8 mouse cellular contexts compared by ENCODE assay signal in the genomic region with DNA sequence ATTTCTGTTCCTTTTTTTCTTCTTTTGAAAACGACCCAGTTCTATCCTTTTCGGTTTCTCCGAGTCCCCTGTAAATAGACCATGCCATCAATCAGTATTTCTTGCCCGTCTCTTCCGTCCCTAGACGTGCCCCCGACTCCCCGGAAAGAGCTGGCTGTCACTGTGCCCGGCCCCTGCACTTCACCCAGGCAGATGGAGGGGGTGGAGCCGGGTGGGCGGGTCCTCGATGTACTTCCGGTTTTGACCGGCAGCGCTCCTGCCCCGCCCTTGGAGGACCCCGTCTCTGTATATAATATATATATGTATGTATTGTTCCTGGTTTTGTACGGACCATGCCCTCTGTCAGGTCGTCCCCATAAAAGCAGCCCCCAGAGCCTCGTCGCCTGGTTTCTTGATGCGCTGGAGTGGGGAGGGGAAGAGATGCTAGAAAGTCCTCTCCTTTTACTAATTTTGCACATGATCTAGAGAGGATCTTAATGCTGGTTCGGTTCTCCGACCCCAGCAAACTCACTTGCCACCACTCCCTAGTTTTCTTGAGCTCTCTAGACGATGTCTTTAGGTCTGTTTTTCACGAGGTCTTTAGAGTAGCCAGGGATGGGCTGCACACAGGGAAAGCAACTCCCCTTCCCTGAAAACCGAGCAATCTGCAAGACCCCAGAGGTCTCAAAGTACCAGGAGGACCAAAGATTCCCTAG. TPM values are rescaled to one million over a fixed set of nuclear protein-coding genes. Genes with fewer than 3 reads are reported as not detected.
DNase-seq lines count a peak whose midpoint lies in the region; ATAC-seq and TF ChIP-seq lines count a peak whose summit lies in the region.

No protein-coding gene starts in this region.

- H3K27me3 ChIP-seq in embryonic facial prominence, embryonic 15.5 days = no peaks in the 10 kb centered on the region
- H3K27me3 ChIP-seq in heart, embryonic 11.5 days (ENCODE audit: control insufficient read depth, insufficient read depth, low read length) = no peaks in the 10 kb centered on the region
- H3K27me3 ChIP-seq in kidney, embryonic 14.5 days (ENCODE audit: control insufficient read depth, insufficient read depth, low read length) = no peaks in the 10 kb centered on the region
- no peaks in the 10 kb centered on the region for H3K27me3 ChIP-seq in liver, embryonic 16.5 days (ENCODE audit: control insufficient read depth, insufficient read depth, low read depth, low read length)
- H3K27me3 ChIP-seq in testis, adult 2 months (ENCODE audit: control insufficient read depth, insufficient read depth, low read length) = peaks cover 2% of the 10 kb centered on the region; the same call in 1 of the 2 replicates

- H3K9ac ChIP-seq in embryonic facial prominence, embryonic 15.5 days = 0 out of 2 replicates have a peak overlapping the region, but pooled peaks have one; percentile 31
- peak overlapping the region; percentile 74 for H3K9ac ChIP-seq in heart, embryonic 11.5 days (ENCODE audit: low read depth, low read length)
- peak overlapping the region; percentile 38; the same call in 1 of the 2 replicates for H3K9ac ChIP-seq in kidney, embryonic 14.5 days (ENCODE audit: low read depth, low read length)
- H3K9ac ChIP-seq in liver, embryonic 16.5 days (ENCODE audit: low read depth, low read length) = peak overlapping the region; percentile 50

- TF ChIP-seq CTCF in testis, adult 2 months (IDR thresholded peaks at IDR 0.05; ENCODE audit: control insufficient read depth, insufficient read depth, insufficient replicate concordance, low read depth, low read length) = no peak

- WGBS in embryonic facial prominence, embryonic 15.5 days = 1% methylated on average over 27 of the region's 27 CpGs
- 3% methylated on average over 27 of the region's 27 CpGs for WGBS in heart, embryonic 11.5 days (ENCODE audit: insufficient replicate concordance)
- WGBS in kidney, embryonic 14.5 days = under 1% methylated on average over 27 of the region's 27 CpGs
- under 1% methylated on average over 27 of the region's 27 CpGs for WGBS in liver, embryonic 16.5 days (ENCODE audit: insufficient replicate concordance)

- H3K36me3 ChIP-seq in embryonic facial prominence, embryonic 15.5 days = peaks cover 37% of the 10 kb centered on the region
- H3K36me3 ChIP-seq in heart, embryonic 11.5 days (ENCODE audit: control insufficient read depth, insufficient read depth, low read length) = peaks cover 16% of the 10 kb centered on the region
- peaks cover 36% of the 10 kb centered on the region for H3K36me3 ChIP-seq in kidney, embryonic 14.5 days (ENCODE audit: control insufficient read depth, insufficient read depth, low read length)
- peaks cover 25% of the 10 kb centered on the region for H3K36me3 ChIP-seq in liver, embryonic 16.5 days (ENCODE audit: control insufficient read depth, insufficient read depth)
- no peaks in the 10 kb centered on the region for H3K36me3 ChIP-seq in testis, adult 2 months (ENCODE audit: control insufficient read depth, insufficient read depth, low read length)

- TF ChIP-seq POLR2A in testis, adult 2 months (IDR thresholded peaks at IDR 0.05; ENCODE audit: control insufficient read depth, low read depth, low read length) = no peak

- peaks cover 47% of the 10 kb centered on the region for H3K4me1 ChIP-seq in embryonic facial prominence, embryonic 15.5 days
- peaks cover 54% of the 10 kb centered on the region for H3K4me1 ChIP-seq in heart, embryonic 11.5 days (ENCODE audit: control insufficient read depth, insufficient read depth, low read length)
- H3K4me1 ChIP-seq in kidney, embryonic 14.5 days (ENCODE audit: control insufficient read depth, insufficient read depth, low read length) = peaks cover 28% of the 10 kb centered on the region
- peaks cover 49% of the 10 kb centered on the region for H3K4me1 ChIP-seq in liver, embryonic 16.5 days (ENCODE audit: control insufficient read depth, low read depth, low read length)
- peaks cover 27% of the 10 kb centered on the region for H3K4me1 ChIP-seq in testis, adult 2 months (ENCODE audit: control insufficient read depth, insufficient read depth, low read length)

- peak overlapping the region; percentile 68 for H3K27ac ChIP-seq in embryonic facial prominence, embryonic 15.5 days (replicated peaks)
- H3K27ac ChIP-seq in heart, embryonic 11.5 days (ENCODE audit: low read depth, low read length) = peak overlapping the region; percentile 54
- H3K27ac ChIP-seq in kidney, embryonic 14.5 days (ENCODE audit: low read depth, low read length) = peak overlapping the region; percentile 60
- H3K27ac ChIP-seq in liver, embryonic 16.5 days (ENCODE audit: low read length) = peak overlapping the region; percentile 72
- H3K27ac ChIP-seq in testis, adult 2 months (ENCODE audit: control insufficient read depth, insufficient read depth, low read depth, low read length) = no peak overlapping the region

- peak overlapping the region; percentile 46 for H3K4me3 ChIP-seq in embryonic facial prominence, embryonic 15.5 days (replicated peaks)
- peak overlapping the region; percentile 49 for H3K4me3 ChIP-seq in heart, embryonic 11.5 days (ENCODE audit: low read depth, low read length)
- peak overlapping the region; percentile 32 for H3K4me3 ChIP-seq in kidney, embryonic 14.5 days (ENCODE audit: low read length)
- H3K4me3 ChIP-seq in liver, embryonic 16.5 days (ENCODE audit: low read depth, low read length) = peak overlapping the region; percentile 56
- peak overlapping the region; percentile 25 for H3K4me3 ChIP-seq in testis, adult 2 months (ENCODE audit: control insufficient read depth, low read depth, low read length)

- ATAC-seq in embryonic facial prominence, embryonic 15.5 days (ENCODE audit: insufficient number of reproducible peaks, low FRiP score, low TSS enrichment, low read depth) = peak; percentile 49
- peak; percentile 53 for ATAC-seq in heart, embryonic 11.5 days (replicated peaks; ENCODE audit: insufficient number of reproducible peaks, low FRiP score, low TSS enrichment)
- ATAC-seq in kidney, embryonic 14.5 days (ENCODE audit: low FRiP score, low TSS enrichment) = peak; percentile 56; the same call in 1 of the 2 replicates
- ATAC-seq in liver, embryonic 16.5 days (ENCODE audit: low read depth) = peak; percentile 50

- H3K4me2 ChIP-seq in embryonic facial prominence, embryonic 15.5 days (replicated peaks) = peak overlapping the region; percentile 73
- peak overlapping the region; percentile 86 for H3K4me2 ChIP-seq in heart, embryonic 11.5 days
- H3K4me2 ChIP-seq in kidney, embryonic 14.5 days (replicated peaks; ENCODE audit: low read depth, low read length) = peak overlapping the region; percentile 50
- H3K4me2 ChIP-seq in liver, embryonic 16.5 days (ENCODE audit: low read depth, low read length) = peak overlapping the region; percentile 78

- DNase-seq in CD4-positive helper T cell, adult 2 months (ENCODE audit: low read depth, low spot score) = peak; percentile 79
- peak; percentile 86 to 93 for DNase-seq in adrenal gland, postnatal 36 days
- DNase-seq in neural tube, embryonic 10.5 days (ENCODE audit: extremely low spot score, low spot score) = peak; percentile 82

- H3K9me3 ChIP-seq in embryonic facial prominence, embryonic 15.5 days (replicated peaks) = no peaks in the 10 kb centered on the region
- H3K9me3 ChIP-seq in heart, embryonic 11.5 days (replicated peaks; ENCODE audit: control insufficient read depth, low read length) = no peaks in the 10 kb centered on the region
- H3K9me3 ChIP-seq in kidney, embryonic 14.5 days (ENCODE audit: control insufficient read depth, low read length) = no peaks in the 10 kb centered on the region
- no peaks in the 10 kb centered on the region for H3K9me3 ChIP-seq in liver, embryonic 16.5 days (replicated peaks; ENCODE audit: control insufficient read depth, low read length)

RNA-seq across cellular contexts. Expression of a gene that starts 3.0 kb away (rescaled TPM):
- 1 to 10 TPM; 3.2 to 3.4 TPM for total RNA-seq in adrenal gland, postnatal 36 days (2021)
- 29.7 and 33.9 TPM in 2 replicates for polyA plus RNA-seq in embryonic facial prominence, embryonic 15.5 days (2015; fragmentation: Nextera tagmentation; extraction: Ambion mirVana)
- 16.0 and 16.3 TPM in 2 replicates for polyA plus RNA-seq in heart, embryonic 11.5 days (2014; fragmentation: Nextera tagmentation; extraction: Ambion mirVana)
- 14.7 and 18.3 TPM in 2 replicates for polyA plus RNA-seq in kidney, embryonic 14.5 days (2014; fragmentation: Nextera tagmentation; extraction: Ambion mirVana)
- polyA plus RNA-seq in liver, embryonic 16.5 days (2015; fragmentation: Nextera tagmentation; extraction: Ambion mirVana) = 27.2 and 34.7 TPM in 2 replicates
- polyA plus RNA-seq in testis, adult 2 months (2012; rRNA removed) = 0.67 and 0.75 TPM in 2 replicates

RNA-seq across cellular contexts. Expression of a gene that starts 15.8 kb away (rescaled TPM):
- total RNA-seq in adrenal gland, postnatal 36 days (2021) = 100 to 1,000 TPM; 119 to 120 TPM
- 11.0 and 12.8 TPM in 2 replicates for polyA plus RNA-seq in embryonic facial prominence, embryonic 15.5 days (2015; fragmentation: Nextera tagmentation; extraction: Ambion mirVana)
- polyA plus RNA-seq in heart, embryonic 11.5 days (2014; fragmentation: Nextera tagmentation; extraction: Ambion mirVana) = 11.4 and 16.3 TPM in 2 replicates
- polyA plus RNA-seq in kidney, embryonic 14.5 days (2014; fragmentation: Nextera tagmentation; extraction: Ambion mirVana) = 12.0 and 14.6 TPM in 2 replicates
- 7.1 and 7.6 TPM in 2 replicates for polyA plus RNA-seq in liver, embryonic 16.5 days (2015; fragmentation: Nextera tagmentation; extraction: Ambion mirVana)
- 14.6 and 15.0 TPM in 2 replicates for polyA plus RNA-seq in testis, adult 2 months (2012; rRNA removed)

RNA-seq across cellular contexts. Expression of a gene that starts 30.5 kb away (rescaled TPM):
- not detected for total RNA-seq in adrenal gland, postnatal 36 days (2021)
- polyA plus RNA-seq in embryonic facial prominence, embryonic 15.5 days (2015; fragmentation: Nextera tagmentation; extraction: Ambion mirVana) = 11.7 and 14.6 TPM in 2 replicates
- polyA plus RNA-seq in heart, embryonic 11.5 days (2014; fragmentation: Nextera tagmentation; extraction: Ambion mirVana) = 24.7 and 25.3 TPM in 2 replicates
- polyA plus RNA-seq in kidney, embryonic 14.5 days (2014; fragmentation: Nextera tagmentation; extraction: Ambion mirVana) = 0.24 TPM in 1 of 2 replicates, not detected in the other
- 0.86 and 0.96 TPM in 2 replicates for polyA plus RNA-seq in liver, embryonic 16.5 days (2015; fragmentation: Nextera tagmentation; extraction: Ambion mirVana)
- 27.5 and 33.7 TPM in 2 replicates for polyA plus RNA-seq in testis, adult 2 months (2012; rRNA removed)

RNA-seq across cellular contexts. Expression of a gene that starts 34.5 kb away (rescaled TPM):
- total RNA-seq in adrenal gland, postnatal 36 days (2021) = 100 to 1,000 TPM in 1 of 2 experiments, 10 to 100 TPM in 1; 70.0 to 103 TPM
- 33.7 and 41.8 TPM in 2 replicates for polyA plus RNA-seq in embryonic facial prominence, embryonic 15.5 days (2015; fragmentation: Nextera tagmentation; extraction: Ambion mirVana)
- polyA plus RNA-seq in heart, embryonic 11.5 days (2014; fragmentation: Nextera tagmentation; extraction: Ambion mirVana) = 45.6 and 53.0 TPM in 2 replicates
- polyA plus RNA-seq in kidney, embryonic 14.5 days (2014; fragmentation: Nextera tagmentation; extraction: Ambion mirVana) = 30.0 and 46.5 TPM in 2 replicates
- polyA plus RNA-seq in liver, embryonic 16.5 days (2015; fragmentation: Nextera tagmentation; extraction: Ambion mirVana) = 10.7 and 13.9 TPM in 2 replicates
- polyA plus RNA-seq in testis, adult 2 months (2012; rRNA removed) = 220 and 229 TPM in 2 replicates

RNA-seq across cellular contexts. Expression of a gene that starts 39.3 kb away (rescaled TPM):
- not detected for total RNA-seq in adrenal gland, postnatal 36 days (2021)
- 0.25 TPM in 1 of 2 replicates, not detected in the other for polyA plus RNA-seq in embryonic facial prominence, embryonic 15.5 days (2015; fragmentation: Nextera tagmentation; extraction: Ambion mirVana)
- 0.24 TPM in 1 of 2 replicates, not detected in the other for polyA plus RNA-seq in heart, embryonic 11.5 days (2014; fragmentation: Nextera tagmentation; extraction: Ambion mirVana)
- not detected in 2 replicates for polyA plus RNA-seq in kidney, embryonic 14.5 days (2014; fragmentation: Nextera tagmentation; extraction: Ambion mirVana)
- polyA plus RNA-seq in liver, embryonic 16.5 days (2015; fragmentation: Nextera tagmentation; extraction: Ambion mirVana) = not detected in 2 replicates
- 1,028 and 1,102 TPM in 2 replicates for polyA plus RNA-seq in testis, adult 2 months (2012; rRNA removed)
